ENCODE assay signal across 13 mouse cellular contexts in genomic region chr12:99057521-99057920, GRCm38 (mm10).
"Had no signal": no experiment of that assay in that cellular context is flagged by ENCODE, and none has a peak within 500 bp of the region (broad histone marks: within the 10 kb centered on the region; RNA-seq: fewer than 3 reads in every experiment).

No protein-coding gene starts in this region.

- H3K4me1 ChIP-seq: liver, embryonic 13.5 days had no signal

- H3K4me3 ChIP-seq: layer of hippocampus, adult 2 months; liver, embryonic 13.5 days had no signal

- DNase-seq: kidney, postnatal 25 days; layer of hippocampus, adult 9-11 months; liver, embryonic 13.5 days; lung, adult 2 months; lung, postnatal 14 days; lung, postnatal 4 days; midbrain, embryonic 14.5 days; right cerebral cortex, adult 18-20 months; right cerebral cortex, postnatal 14 days; thymus, adult 18-20 months; thymus, postnatal 36 days had no signal

- H3K27ac ChIP-seq: kidney, postnatal 0 days; layer of hippocampus, adult 2 months; liver, embryonic 13.5 days had no signal
